Mouse (Mus musculus) ES-Bruce4 (cell line): Measurements from ENCODE around the gene Ksr2.

Source experiments
- CTCF ChIP-seq: IDR thresholded peaks from one replicate; pipeline ENCODE4 v1.8.1; 2011; ENCODE audit warnings: low read depth, low read length
- EP300 ChIP-seq: IDR thresholded peaks from 2 replicates; pipeline ENCODE4 v1.6.1; 2011; ENCODE audit warnings: low read depth, low read length; ENCODE audit not compliant: insufficient read depth
- POLR2A ChIP-seq: IDR thresholded peaks from one replicate; pipeline ENCODE4 v1.8.1; 2011; ENCODE audit warnings: low read length; ENCODE audit not compliant: insufficient read depth

GRCm38 (mm10) chr5:117824486-117824885, 410.7 kb downstream of the Ksr2 start:
- TF ChIP-seq CTCF (peak; percentile 15), EP300 (no peak), POLR2A (no peak)
